Mouse (Mus musculus) G1E (cell line): ENCODE measurements around the gene Fzr1. TPM values are rescaled to one million over a fixed set of nuclear protein-coding genes. Genes with fewer than 3 reads are reported as not detected.

Experiments used
- ATAC-seq: 2 replicates; pipeline ENCODE4 v1.8.0; 2016; ENCODE audit warnings: mild to moderate bottlenecking; ENCODE audit not compliant: insufficient number of reproducible peaks, poor library complexity, low FRiP score, severe bottlenecking; ENCODE audit errors: extremely low read depth
- DNase-seq: peaks from one replicate; pipeline ENCODE4 v3.0.0; 2012; ENCODE audit warnings: low spot score
- H3K27me3 ChIP-seq: 2 replicates; pipeline ENCODE4 v1.6.1; 2012; ENCODE audit warnings: mild to moderate bottlenecking, low read length, inconsistent platforms; ENCODE audit not compliant: insufficient read depth
- H3K36me3 ChIP-seq: replicated peaks from 2 replicates; pipeline ENCODE3; 2012; ENCODE audit warnings: mild to moderate bottlenecking, inconsistent platforms
- H3K4me1 ChIP-seq: 2 replicates; pipeline ENCODE4 v1.6.1; 2012; ENCODE audit warnings: low read depth, low read length, inconsistent platforms, mixed read lengths; ENCODE audit not compliant: insufficient read depth
- H3K4me3 ChIP-seq: 2 replicates; pipeline ENCODE4 v1.5.1; 2012; ENCODE audit warnings: low read depth, mild to moderate bottlenecking, inconsistent platforms, low read length, moderate library complexity, mixed read lengths
- H3K9me3 ChIP-seq: replicated peaks from 2 replicates; pipeline ENCODE4 v1.6.1; 2012; ENCODE audit warnings: inconsistent platforms
- CTCF ChIP-seq: IDR thresholded peaks from 2 replicates; pipeline ENCODE4 v1.5.1; 2012; ENCODE audit warnings: low read depth, low read length, inconsistent platforms, mixed read lengths
- GATA1 ChIP-seq: IDR thresholded peaks from 2 replicates; pipeline ENCODE4 v1.6.1; 2012; ENCODE audit warnings: borderline replicate concordance, low read length, inconsistent platforms, mixed read lengths
- GATA2 ChIP-seq: IDR thresholded peaks from 2 replicates; pipeline ENCODE4 v1.6.1; 2012; ENCODE audit warnings: low read depth, low read length, inconsistent platforms, borderline replicate concordance
- POLR2AphosphoS5 ChIP-seq: IDR thresholded peaks from 2 replicates; pipeline ENCODE4 v1.6.1; 2012; ENCODE audit warnings: low read depth, low read length, inconsistent platforms; ENCODE audit not compliant: insufficient replicate concordance
- TAL1 ChIP-seq: conservative IDR thresholded peaks from 2 replicates; pipeline ENCODE4 v1.6.1; 2012; ENCODE audit warnings: low read depth, low read length, inconsistent platforms, mixed read lengths
- polyA plus RNA-seq: library from polyadenylated mRNA; stranded (reverse); fragments of >175 nt; gene quantifications from 2 replicates; pipeline ENCODE4 v1.2.3, GENCODE M21; 2012
- total RNA-seq, 2 experiments: library from RNA; stranded (forward) in 1 of 2; stranded (reverse) in 1 of 2; fragments of 200-1000 nt in 1 of 2; fragments of >200 nt in 1 of 2; fragmentation: Nextera tagmentation in 1 of 2; gene quantifications; 2 replicates each; pipeline ENCODE4 v1.2.3; 2014 to 2017

Fzr1 gene
- total and polyA plus RNA-seq, 3 experiments, result 15.8 to 96.2 (median 65.2) TPM

DNA sequence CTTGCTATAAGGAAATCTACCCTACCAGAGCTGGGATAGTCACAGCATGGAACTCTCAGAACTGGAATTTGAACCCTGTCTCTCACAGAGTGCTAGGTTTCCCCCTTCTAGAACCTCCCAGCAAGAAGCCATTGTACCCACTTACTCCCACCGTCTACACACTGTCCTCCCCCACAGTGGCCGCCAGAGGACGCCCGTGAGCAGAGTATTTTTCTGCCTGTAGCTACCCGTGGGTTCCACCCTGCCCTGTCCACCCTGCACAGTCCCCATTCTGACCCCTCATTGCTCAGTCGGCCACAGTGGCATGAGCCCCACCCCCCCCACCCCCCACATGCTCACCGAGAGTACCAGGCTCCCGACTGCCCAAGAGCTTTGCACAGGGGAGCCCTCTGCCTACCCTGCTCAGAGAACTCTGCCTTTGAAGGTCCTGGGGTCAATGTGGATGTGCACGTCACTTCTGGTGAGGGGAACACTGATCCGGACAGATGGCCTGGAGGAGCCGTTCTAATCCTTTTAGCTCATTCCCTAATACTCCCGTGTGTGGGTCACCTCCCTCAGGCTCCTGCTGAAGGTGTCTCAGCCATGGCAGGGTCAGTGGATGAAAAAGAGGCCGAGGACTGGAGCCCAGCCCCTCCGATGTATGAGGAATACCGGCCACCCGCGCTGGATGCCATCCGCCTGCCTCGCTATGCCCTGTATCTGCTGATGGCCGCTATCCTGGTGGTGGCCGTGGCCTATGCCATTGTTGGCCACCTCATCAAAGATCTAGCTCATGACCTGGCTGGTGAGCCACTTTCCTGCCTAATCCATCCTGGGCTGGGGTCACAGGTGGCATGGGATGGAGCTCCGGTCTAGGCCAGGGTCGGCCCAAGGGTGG lies 11.7 kb upstream of the Fzr1 start:
- H3K36me3 ChIP-seq, result peaks cover 77% of the 10 kb centered on the region
- DNase-seq, result peak; percentile 74
- peak; percentile 54 for ATAC-seq

GRCm38 (mm10) chr10:81389373-81389772 lies 11.1 kb upstream of the Fzr1 start:
- Histone ChIP-seq H3K36me3 (peaks cover 75% of the 10 kb centered on the region), H3K9me3 (no peaks in the 10 kb centered on the region), H3K4me1 (peaks cover 70% of the 10 kb centered on the region), H3K4me3 (no peak overlapping the region), H3K27me3 (peaks cover 2% of the 10 kb centered on the region; the same call in 1 of the 2 replicates)
- DNase-seq, result no peak
- no peak for ATAC-seq
- TF ChIP-seq CTCF, result no peak
- TF ChIP-seq GATA2, result no peak
- no peak for TF ChIP-seq TAL1
- TF ChIP-seq POLR2AphosphoS5, result no peak
- TF ChIP-seq GATA1, result no peak

More for the DNA sequence above, 11.7 kb upstream of the Fzr1 start:
- Histone ChIP-seq H3K4me3 (no peak overlapping the region), H3K9me3 (no peaks in the 10 kb centered on the region), H3K27me3 (peaks cover 2% of the 10 kb centered on the region; the same call in 1 of the 2 replicates), H3K4me1 (peaks cover 68% of the 10 kb centered on the region)
- no peak for TF ChIP-seq TAL1
- no peak for TF ChIP-seq POLR2AphosphoS5
- peak; percentile 99 for TF ChIP-seq CTCF
- TF ChIP-seq GATA1, result no peak
- TF ChIP-seq GATA2, result no peak

GRCm38 (mm10) chr10:81388505-81389055 lies 10.3 kb upstream of the Fzr1 start, which contains the start of gene Gm48552:
TSS of gene Gm48552 (plus strand) at chr10:81389005.
- ATAC-seq, result no peak
- H3K9me3 ChIP-seq, result no peaks in the 10 kb centered on the region
- no peaks in the 10 kb centered on the region for H3K27me3 ChIP-seq
- H3K4me1 ChIP-seq, result peaks cover 63% of the 10 kb centered on the region
- DNase-seq, result no peak
- no peak within 1 kb of the TSS for H3K4me3 ChIP-seq
- H3K36me3 ChIP-seq, result peaks cover 75% of the 10 kb centered on the region
- no peak for TF ChIP-seq POLR2AphosphoS5
- no peak for TF ChIP-seq GATA1
- no peak for TF ChIP-seq CTCF
- TF ChIP-seq TAL1, result no peak
- TF ChIP-seq GATA2, result no peak

DNA sequence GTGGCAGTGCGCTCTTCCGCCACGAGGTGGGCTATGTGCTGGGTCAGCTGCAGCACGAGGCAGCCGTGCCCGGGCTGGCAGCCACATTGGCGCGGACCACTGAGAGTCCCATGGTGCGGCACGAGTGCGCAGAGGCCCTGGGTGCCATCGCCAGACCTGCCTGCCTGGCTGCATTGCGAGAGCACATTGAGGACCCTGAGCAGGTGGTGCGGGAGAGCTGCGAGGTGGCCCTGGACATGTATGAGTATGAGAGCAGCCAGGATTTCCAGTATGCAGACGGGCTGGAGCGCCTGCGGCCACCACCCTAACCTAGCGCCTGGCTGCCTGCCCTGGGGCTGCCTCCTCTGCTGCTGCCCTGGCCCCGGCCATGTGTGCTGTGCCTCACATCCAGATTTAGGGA lies 9.4 kb upstream of the Fzr1 start:
- no peak for TF ChIP-seq TAL1
- TF ChIP-seq CTCF, result no peak
- TF ChIP-seq GATA1, result no peak
- TF ChIP-seq POLR2AphosphoS5, result no peak
- TF ChIP-seq GATA2, result no peak
- Histone ChIP-seq H3K27me3 (no peaks in the 10 kb centered on the region), H3K36me3 (peaks cover 75% of the 10 kb centered on the region), H3K4me1 (peaks cover 59% of the 10 kb centered on the region), H3K4me3 (peak overlapping the region; percentile 11; the same call in 1 of the 2 replicates), H3K9me3 (no peaks in the 10 kb centered on the region)
- no peak for ATAC-seq
- no peak for DNase-seq

GRCm38 (mm10) chr10:81385603-81386306 lies 7.4 kb upstream of the Fzr1 start:
- H3K36me3 ChIP-seq, result peaks cover 56% of the 10 kb centered on the region
- no peaks in the 10 kb centered on the region for H3K27me3 ChIP-seq
- peak overlapping the region; percentile 97 for H3K4me3 ChIP-seq
- TF ChIP-seq TAL1 (no peak), POLR2AphosphoS5 (no peak), GATA2 (no peak), GATA1 (no peak), CTCF (no peak)
- no peaks in the 10 kb centered on the region for H3K9me3 ChIP-seq
- no peak for DNase-seq
- no peak for ATAC-seq
- H3K4me1 ChIP-seq, result peaks cover 71% of the 10 kb centered on the region

DNA sequence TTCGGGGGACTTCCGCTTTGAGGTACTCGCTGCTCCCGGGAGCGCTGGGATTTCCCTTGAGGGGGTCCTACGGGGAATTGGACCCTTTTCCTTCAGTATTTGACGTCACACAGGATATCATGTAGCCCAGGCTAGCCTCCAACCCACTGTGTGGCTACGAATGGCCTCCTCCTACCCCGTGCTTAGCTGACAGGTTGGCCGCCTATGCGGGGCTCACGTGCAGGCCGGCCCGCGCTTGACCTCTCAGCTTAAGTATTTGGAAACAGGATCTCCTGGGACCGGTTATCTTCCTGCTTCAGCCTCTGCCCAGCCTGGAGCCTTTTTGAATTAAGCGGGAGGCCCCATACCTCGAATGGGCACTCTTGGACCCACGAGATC lies 6.3 kb upstream of the Fzr1 start:
- TF ChIP-seq TAL1 (no peak), POLR2AphosphoS5 (no peak), GATA1 (no peak), CTCF (no peak), GATA2 (no peak)
- DNase-seq (no peak), ATAC-seq (no peak)
- Histone ChIP-seq H3K36me3 (peaks cover 44% of the 10 kb centered on the region), H3K4me3 (peak overlapping the region; percentile 97), H3K27me3 (no peaks in the 10 kb centered on the region), H3K9me3 (no peaks in the 10 kb centered on the region), H3K4me1 (peaks cover 80% of the 10 kb centered on the region)
